Mouse (Mus musculus) retina, postnatal 1 day (tissue): ENCODE measurements at regions not wholly inside any gene's neighbourhood (a gene's known extent, or its start where the extent isn't known, plus 50 kb on each side); places are given as distances from the start of the nearest gene placed in this dataset.
"Not testable (repeated sequence)": the region's sequence is repeated elsewhere in the genome, so short reads cannot be mapped to it uniquely, and the experiment has no call there.

Source experiments
- DNase-seq: peaks from one replicate; pipeline ENCODE4 v3.0.0-alpha.2; 2012

GRCm38 (mm10) chrX:126693131-126693805 lies 122.4 kb downstream of the 4932411N23Rik start:
- peak; percentile 2 for DNase-seq

- not testable (repeated sequence) for DNase-seq
Observed at GRCm38 (mm10) chrX:126690828-126691227, 124.8 kb downstream of the 4932411N23Rik start.

- not testable (repeated sequence) for DNase-seq
Observed at GRCm38 (mm10) chrX:126685020-126685419, 130.6 kb downstream of the 4932411N23Rik start.

- no peak for DNase-seq
Observed at GRCm38 (mm10) chrX:126655737-126656136, 159.9 kb downstream of the 4932411N23Rik start.
